Mouse (Mus musculus) MEL (cell line): ENCODE measurements around the gene Sntg2.

Experiments used
- CTCF ChIP-seq, 3 experiments: IDR thresholded peaks in 2 of 3; conservative IDR thresholded peaks in 1 of 3; 2 replicates each; pipeline ENCODE4 v1.5.1; 2011 to 2012; ENCODE audit warnings: low read length in 3 of 3, low read depth in 2 of 3, mild to moderate bottlenecking in 2 of 3, improper control_type of control experiment in 1 of 3, inconsistent platforms in 1 of 3, mixed read lengths in 1 of 3, moderate library complexity in 1 of 3; ENCODE audit not compliant: control insufficient read depth in 1 of 3, insufficient read depth in 1 of 3, poor library complexity in 1 of 3, severe bottlenecking in 1 of 3
- EP300 ChIP-seq, 2 experiments: IDR thresholded peaks; 2 replicates each; pipeline ENCODE4 v1.6.1; 2011; ENCODE audit warnings: improper control_type of control experiment in 2 of 2, low read length in 2 of 2, low read depth in 1 of 2, mild to moderate bottlenecking in 1 of 2
- ETS1 ChIP-seq: IDR thresholded peaks from 2 replicates; pipeline ENCODE4 v1.6.1; 2012; ENCODE audit warnings: low read depth, mild to moderate bottlenecking, inconsistent platforms, low read length, improper control_type of control experiment, moderate library complexity
- HCFC1 ChIP-seq: IDR thresholded peaks from 2 replicates; pipeline ENCODE4 v1.6.1; 2012; ENCODE audit warnings: low read depth, mild to moderate bottlenecking, inconsistent platforms, low read length, improper control_type of control experiment, moderate library complexity
- MXI1 ChIP-seq: IDR thresholded peaks from 2 replicates; pipeline ENCODE4 v1.6.1; 2011; ENCODE audit warnings: mild to moderate bottlenecking, low read depth, low read length, improper control_type of control experiment
- NRF1 ChIP-seq: IDR thresholded peaks from 2 replicates; pipeline ENCODE4 v1.6.1; 2014; ENCODE audit warnings: low read depth, mild to moderate bottlenecking, inconsistent platforms, low read length, improper control_type of control experiment, moderate library complexity; ENCODE audit not compliant: poor library complexity, insufficient read depth, severe bottlenecking
- POLR2A ChIP-seq, 2 experiments: IDR thresholded peaks; 2 replicates each; pipeline ENCODE4 v1.6.1; 2011 to 2012; ENCODE audit warnings: low read length in 2 of 2, mild to moderate bottlenecking in 2 of 2, control low read depth in 1 of 2, improper control_type of control experiment in 1 of 2, low read depth in 1 of 2, moderate library complexity in 1 of 2; ENCODE audit not compliant: control insufficient read depth in 1 of 2, insufficient read depth in 1 of 2, poor library complexity in 1 of 2
- POLR2AphosphoS2 ChIP-seq: IDR thresholded peaks from 2 replicates; pipeline ENCODE4 v1.6.1; 2011; ENCODE audit warnings: low read length, improper control_type of control experiment
- RAD21 ChIP-seq: IDR thresholded peaks from 2 replicates; pipeline ENCODE4 v1.6.1; 2011; ENCODE audit warnings: mild to moderate bottlenecking, low read depth, low read length, improper control_type of control experiment
- RCOR1 ChIP-seq: IDR thresholded peaks from 2 replicates; pipeline ENCODE4 v1.6.1; 2012; ENCODE audit warnings: low read depth, mild to moderate bottlenecking, inconsistent platforms, low read length, improper control_type of control experiment
- SMC3 ChIP-seq: IDR thresholded peaks from 2 replicates; pipeline ENCODE4 v1.6.1; 2011; ENCODE audit warnings: low read depth, low read length, improper control_type of control experiment
- UBTF ChIP-seq: IDR thresholded peaks from 2 replicates; pipeline ENCODE4 v1.6.1; 2012; ENCODE audit warnings: low read depth, mild to moderate bottlenecking, inconsistent platforms, low read length, improper control_type of control experiment, moderate library complexity, borderline replicate concordance; ENCODE audit not compliant: insufficient read depth
- USF1 ChIP-seq: IDR thresholded peaks from 2 replicates; pipeline ENCODE4 v1.6.1; 2014; ENCODE audit warnings: low read depth, mild to moderate bottlenecking, inconsistent platforms, low read length, improper control_type of control experiment, moderate library complexity
- ZMIZ1 ChIP-seq: IDR thresholded peaks from 2 replicates; pipeline ENCODE4 v1.6.1; 2012; ENCODE audit warnings: low read depth, mild to moderate bottlenecking, inconsistent platforms, low read length, improper control_type of control experiment, moderate library complexity

DNA sequence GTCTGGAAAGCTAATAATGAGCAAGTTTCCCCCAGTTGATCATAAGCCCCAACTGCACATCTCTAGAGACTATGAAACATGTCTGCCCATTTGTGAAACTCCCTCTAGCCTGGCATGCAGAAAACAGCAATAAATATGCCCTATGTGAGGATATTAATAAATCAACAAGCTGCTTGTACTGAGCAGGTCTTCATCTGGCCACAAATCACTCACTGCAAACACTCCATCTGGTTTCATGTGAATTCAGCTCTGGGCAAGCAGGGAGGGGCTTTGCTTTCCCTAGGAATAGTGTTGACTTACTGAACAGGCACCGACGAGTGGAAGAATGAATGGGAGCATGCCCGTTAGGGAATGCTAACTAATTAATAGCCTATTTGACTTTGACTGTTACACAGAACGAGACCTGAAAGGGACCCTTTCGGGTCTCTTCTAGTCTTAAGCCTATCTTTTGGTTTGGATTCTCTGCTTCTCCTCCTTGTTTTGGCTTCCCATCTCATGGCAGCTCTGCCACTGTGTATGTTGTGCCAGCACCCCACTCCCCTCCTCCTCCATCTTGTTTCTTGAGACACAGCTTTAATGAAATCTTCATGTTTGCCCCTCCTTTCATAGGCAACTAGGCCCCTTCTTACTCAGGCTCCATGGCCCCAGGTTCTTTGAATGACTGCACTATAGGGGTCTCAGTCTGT is 86.1 kb downstream of the Sntg2 start:
- TF ChIP-seq CTCF (IDR thresholded peaks at IDR 0.05 in 2 of 3, conservative IDR thresholded peaks at IDR 0.05 in 1 of 3; ENCODE audit: control insufficient read depth in 1 of 3, insufficient read depth in 1 of 3, low read depth in 2 of 3, low read length in 3 of 3, poor library complexity in 1 of 3, severe bottlenecking in 1 of 3) (no peak), EP300 (IDR thresholded peaks at IDR 0.05; ENCODE audit: low read depth in 1 of 2, low read length in 2 of 2) (no peak), POLR2AphosphoS2 (no peak), HCFC1 (no peak), ZMIZ1 (no peak), MXI1 (no peak), RCOR1 (no peak), POLR2A (IDR thresholded peaks at IDR 0.05; ENCODE audit: control insufficient read depth in 1 of 2, insufficient read depth in 1 of 2, low read depth in 1 of 2, low read length in 2 of 2, poor library complexity in 1 of 2) (no peak), SMC3 (no peak), NRF1 (no peak), ETS1 (no peak), USF1 (no peak), UBTF (no peak), RAD21 (no peak)
